Mouse (Mus musculus): ENCODE measurements at regions not wholly inside any gene's neighbourhood (a gene's known extent, or its start where the extent isn't known, plus 50 kb on each side); places are given as distances from the start of the nearest gene placed in this dataset.

GRCm38 (mm10) chrX:18960465-18960864 is 499.3 kb upstream of the 4930578C19Rik start:
- no peak for TF ChIP-seq CTCF (IDR thresholded peaks at IDR 0.05; ENCODE audit: insufficient read depth, low read length)
- TF ChIP-seq POLR2A (IDR thresholded peaks at IDR 0.05; ENCODE audit: borderline replicate concordance, extremely low read depth, low read depth, low read length), result no peak
